Mouse (Mus musculus) kidney, embryonic 15.5 days (tissue): ENCODE measurements around the gene Vps11. TPM values are rescaled to one million over a fixed set of nuclear protein-coding genes. Genes with fewer than 3 reads are reported as not detected.
"Not testable (repeated sequence)": the region's sequence is repeated elsewhere in the genome, so short reads cannot be mapped to it uniquely, and the experiment has no call there.

Experiments
- ATAC-seq: fragments of 200-750 bp; cut with Nextera tagmentation; replicated peaks from 2 replicates; pipeline ENCODE4 v1.8.0; 2017; ENCODE audit warnings: moderate TSS enrichment; ENCODE audit not compliant: low FRiP score
- H3K27ac ChIP-seq: fragments of 300-500 bp; sonication (generic); 2 replicates; pipeline ENCODE4 v1.5.1; 2015; ENCODE audit warnings: mild to moderate bottlenecking, inconsistent platforms
- H3K27me3 ChIP-seq: fragments of 300-500 bp; sonication (generic); 2 replicates; pipeline ENCODE4 v1.6.1; 2015; ENCODE audit warnings: inconsistent platforms
- H3K36me3 ChIP-seq: fragments of 300-500 bp; sonication (generic); 2 replicates; pipeline ENCODE4 v1.6.1; 2015; ENCODE audit warnings: inconsistent platforms
- H3K4me1 ChIP-seq: fragments of 300-500 bp; sonication (generic); 2 replicates; pipeline ENCODE4 v1.6.1; 2015; ENCODE audit warnings: inconsistent platforms
- H3K4me2 ChIP-seq: fragments of 300-500 bp; sonication (generic); 2 replicates; pipeline ENCODE4 v1.6.1; 2015; ENCODE audit warnings: moderate library complexity, mild to moderate bottlenecking, inconsistent platforms
- H3K4me3 ChIP-seq: fragments of 300-500 bp; sonication (generic); replicated peaks from 2 replicates; pipeline ENCODE4 v1.5.1; 2015; ENCODE audit warnings: mild to moderate bottlenecking, inconsistent platforms
- H3K9ac ChIP-seq: fragments of 300-500 bp; sonication (generic); 2 replicates; pipeline ENCODE4 v1.6.1; 2015; ENCODE audit warnings: mild to moderate bottlenecking, inconsistent platforms
- H3K9me3 ChIP-seq: fragments of 300-500 bp; sonication (generic); replicated peaks from 2 replicates; pipeline ENCODE4 v1.6.1; 2016; ENCODE audit warnings: inconsistent platforms
- WGBS: fragments of 180-500 bp; shearing (Covaris S2); methylation state at CpG from one replicate; pipeline ENCODE4 v1.1.7; 2015; ENCODE audit warnings: mixed read lengths; 5-methylcytosine and 5-hydroxymethylcytosine counted together
- polyA plus RNA-seq: library from polyadenylated mRNA; unstranded; fragments of >200 nt; fragmentation: Nextera tagmentation; extraction: Ambion mirVana; gene quantifications from 2 replicates; pipeline ENCODE4 v1.2.1, GENCODE M21; 2015

Gene Vps11
- polyA plus RNA-seq, result 30.4 and 32.9 TPM in 2 replicates

DNA sequence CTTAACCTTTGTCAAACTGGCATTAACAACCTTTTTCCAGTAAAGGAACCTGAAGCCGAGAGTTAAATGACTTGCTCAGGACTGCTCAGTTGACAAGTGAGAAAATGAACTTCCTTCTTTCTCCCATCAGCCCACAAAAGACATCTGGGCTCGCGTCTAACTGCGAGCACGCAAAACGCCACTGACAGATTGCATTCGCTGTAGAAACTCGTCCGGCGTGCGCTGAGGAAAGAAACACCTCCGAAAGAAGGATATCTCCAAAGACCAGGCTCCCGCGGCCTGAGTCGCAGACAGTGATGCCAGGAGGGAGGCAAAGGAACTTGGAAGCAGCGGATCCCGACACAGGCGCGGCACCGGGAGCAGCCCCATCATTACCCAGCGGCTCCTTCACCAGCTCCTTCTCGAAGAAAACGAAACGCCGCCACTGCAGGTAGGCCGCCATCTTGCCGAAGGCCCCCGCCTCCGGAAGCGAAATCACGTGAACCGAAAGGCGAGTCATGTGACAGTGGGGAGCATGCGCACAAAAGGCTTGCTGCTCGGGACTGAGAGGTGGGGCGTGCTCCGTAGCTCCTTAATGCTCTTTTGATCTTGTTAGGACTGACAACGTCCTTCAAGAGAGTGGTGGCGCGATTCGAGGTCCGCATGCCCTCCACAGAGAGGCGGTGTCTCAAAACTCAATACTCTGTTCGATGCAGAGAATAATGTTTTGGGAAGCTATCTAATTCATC, at the start of gene Vps11:
TSS of gene Vps11 (minus strand) at position 481 of the 728 bp plus-strand sequence.
- WGBS, result under 1% methylated on average over 44 of the region's 44 CpGs
- peak within 1 kb of the TSS; percentile 85 for H3K9ac ChIP-seq
- ATAC-seq, result peak; percentile 89
- H3K4me1 ChIP-seq, result peaks cover 8% of the 10 kb centered on the region
- H3K27ac ChIP-seq, result peak within 1 kb of the TSS; percentile 80
- peaks cover 35% of the 10 kb centered on the region for H3K36me3 ChIP-seq
- H3K27me3 ChIP-seq, result no peaks in the 10 kb centered on the region
- peak within 1 kb of the TSS; percentile 80 for H3K4me3 ChIP-seq
- H3K4me2 ChIP-seq, result peak within 1 kb of the TSS; percentile 76
- H3K9me3 ChIP-seq, result no peaks in the 10 kb centered on the region

DNA sequence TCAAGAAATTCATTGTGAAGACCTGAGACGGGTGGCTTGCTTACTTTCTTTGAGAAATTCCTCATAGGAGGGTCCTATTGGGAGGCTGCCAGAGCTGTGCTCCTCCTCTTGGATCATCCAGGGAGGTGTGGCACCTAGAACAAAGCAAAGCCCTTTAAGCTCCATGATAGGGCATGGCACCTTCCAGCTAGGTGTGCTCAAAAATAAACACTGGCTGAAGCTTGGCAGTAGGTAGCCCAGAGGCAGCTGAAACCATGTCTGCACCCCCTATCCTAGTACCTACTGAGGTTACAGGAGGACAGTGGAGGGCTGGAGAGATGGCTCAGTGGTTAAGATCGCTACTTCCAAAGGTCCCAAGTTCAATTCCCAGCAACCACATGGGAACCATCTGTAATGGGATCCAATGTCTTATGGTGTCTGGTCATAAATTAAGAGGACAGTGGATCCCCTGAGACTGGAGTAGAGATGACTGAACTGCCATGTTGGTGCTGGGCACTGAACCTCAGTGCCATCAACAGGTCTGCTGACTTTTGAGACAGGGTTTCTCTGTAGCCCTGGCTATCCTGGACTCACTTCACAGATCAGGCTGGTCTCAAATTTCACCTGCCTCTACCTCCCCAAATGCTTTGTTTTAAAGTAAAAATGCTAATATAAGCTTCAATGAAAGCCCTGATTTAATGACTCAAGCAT, 49.3 kb upstream of the Vps11 start:
- Histone ChIP-seq H3K27me3 (no peaks in the 10 kb centered on the region), H3K4me3 (no peak overlapping the region)

DNA sequence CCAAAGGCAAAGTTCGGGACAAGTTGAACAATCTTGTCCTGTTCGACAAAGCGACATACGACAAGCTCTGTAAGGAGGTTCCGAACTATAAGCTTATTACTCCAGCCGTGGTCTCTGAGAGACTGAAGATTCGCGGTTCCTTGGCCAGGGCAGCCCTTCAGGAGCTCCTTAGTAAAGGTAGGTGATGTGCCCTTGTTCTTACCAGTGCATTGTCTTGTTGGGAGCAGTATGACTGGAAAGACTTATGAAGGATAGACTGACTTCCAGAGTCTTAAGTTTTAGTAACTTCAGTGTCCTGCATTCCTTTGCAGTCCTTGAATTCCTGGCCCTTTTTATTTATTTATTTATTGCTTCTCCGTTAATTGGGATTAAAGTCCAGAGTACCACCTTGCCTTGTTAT, 47.2 kb upstream of the Vps11 start:
- H3K4me3 ChIP-seq, result peak overlapping the region; percentile 86
- not testable (repeated sequence) for H3K27me3 ChIP-seq, ATAC-seq, H3K9me3 ChIP-seq, H3K27ac ChIP-seq
- H3K4me1 ChIP-seq, result peaks cover 15% of the 10 kb centered on the region
- H3K4me2 ChIP-seq, result peak overlapping the region; percentile 63
- WGBS, result 78% methylated on average over 9 of the region's 9 CpGs
- H3K36me3 ChIP-seq, result peaks cover 68% of the 10 kb centered on the region
- H3K9ac ChIP-seq, result peak overlapping the region; percentile 91

More for the DNA sequence above, 49.3 kb upstream of the Vps11 start:
- Histone ChIP-seq H3K9ac (no peak overlapping the region), H3K36me3 (peaks cover 64% of the 10 kb centered on the region), H3K4me1 (peaks cover 16% of the 10 kb centered on the region), H3K4me2 (no peak overlapping the region), H3K9me3 (no peaks in the 10 kb centered on the region), H3K27ac (no peak overlapping the region)
- no peak for ATAC-seq
- WGBS, result 80% methylated on average over 2 of the region's 2 CpGs

DNA sequence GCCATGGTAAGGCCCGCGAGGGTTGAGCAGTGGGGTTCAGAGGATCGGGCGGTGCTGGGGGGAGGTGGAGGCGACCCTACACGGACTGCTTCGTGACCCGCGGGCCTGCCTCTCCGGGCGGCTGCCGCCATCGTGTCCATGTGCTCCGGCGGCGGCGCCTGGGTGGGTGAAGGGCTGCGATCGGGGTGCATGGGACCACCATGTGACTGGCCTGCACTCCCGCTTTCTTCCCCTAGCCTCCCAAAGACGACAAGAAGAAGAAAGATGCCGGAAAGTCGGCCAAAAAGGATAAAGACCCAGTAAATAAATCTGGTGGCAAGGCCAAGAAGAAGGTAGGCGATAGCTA, 46.3 kb upstream of the Vps11 start:
- peaks cover 70% of the 10 kb centered on the region for H3K36me3 ChIP-seq
- peak overlapping the region; percentile 91 for H3K9ac ChIP-seq
- 0% methylated on average over 24 of the region's 24 CpGs for WGBS
- H3K4me1 ChIP-seq, result peaks cover 15% of the 10 kb centered on the region
- H3K27ac ChIP-seq, result peak overlapping the region; percentile 99
- H3K4me2 ChIP-seq, result peak overlapping the region; percentile 63
- H3K4me3 ChIP-seq, result peak overlapping the region; percentile 86
- ATAC-seq, result no peak; the same call in 1 of the 2 replicates
- H3K9me3 ChIP-seq, result no peaks in the 10 kb centered on the region
- no peaks in the 10 kb centered on the region for H3K27me3 ChIP-seq

DNA sequence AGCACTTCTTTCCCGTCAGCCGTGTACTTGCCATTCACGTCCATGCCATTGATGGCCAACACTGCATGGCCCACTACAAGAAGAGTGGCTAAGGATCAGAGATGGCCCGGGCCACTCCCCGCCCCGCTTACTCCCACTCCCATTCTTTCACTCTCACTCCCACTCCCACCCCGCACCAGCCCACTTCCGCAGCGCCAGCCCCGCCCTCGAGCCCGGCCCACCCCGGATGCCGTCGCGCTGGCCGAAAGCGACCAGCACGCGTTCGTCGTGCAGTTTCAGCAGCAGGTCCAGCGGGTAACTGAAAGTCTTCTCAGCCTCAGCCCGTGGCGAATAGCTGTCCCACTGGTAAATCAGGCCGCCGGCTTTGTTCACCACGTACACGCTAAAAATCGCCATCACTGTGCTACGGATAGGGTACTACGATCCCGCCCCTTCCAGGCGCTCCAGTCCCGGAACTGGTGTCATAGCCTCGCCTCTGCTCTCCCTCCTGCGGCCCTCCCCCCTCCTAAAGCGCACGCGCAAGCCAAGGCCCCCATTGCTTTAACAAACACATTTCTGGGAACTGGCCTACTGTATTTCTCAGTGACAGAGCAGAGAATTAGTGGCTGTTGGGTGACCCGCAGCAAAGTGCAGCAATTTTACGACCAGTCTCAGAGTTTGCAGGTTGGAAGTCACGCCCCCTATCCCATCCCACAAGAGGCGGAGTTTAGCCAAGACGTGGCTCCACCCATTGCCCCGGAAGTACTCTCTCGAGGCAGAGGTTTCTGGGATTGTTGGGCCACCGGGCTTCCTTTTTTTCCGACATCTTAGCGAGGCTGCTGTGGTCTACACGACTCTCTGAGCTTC, 45.7 kb upstream of the Vps11 start, which contains the start of the genes Rps25 and Trappc4:
TSS of gene Rps25 (plus strand) at position 234 of the 846 bp plus-strand sequence.
TSS of gene Trappc4 (minus strand) at position 695 of the 846 bp plus-strand sequence.
- peak within 1 kb of the TSS; percentile 91 for H3K9ac ChIP-seq
- H3K36me3 ChIP-seq, result peaks cover 70% of the 10 kb centered on the region
- WGBS, result 1% methylated on average over 51 of the region's 51 CpGs
- H3K4me1 ChIP-seq, result peaks cover 15% of the 10 kb centered on the region
- peak within 1 kb of the TSS; percentile 63 for H3K4me2 ChIP-seq
- peak; percentile 97 for ATAC-seq
- H3K27me3 ChIP-seq, result no peaks in the 10 kb centered on the region
- no peaks in the 10 kb centered on the region for H3K9me3 ChIP-seq
- peak within 1 kb of the TSS; percentile 99 for H3K27ac ChIP-seq
- H3K4me3 ChIP-seq, result peak within 1 kb of the TSS; percentile 86

DNA sequence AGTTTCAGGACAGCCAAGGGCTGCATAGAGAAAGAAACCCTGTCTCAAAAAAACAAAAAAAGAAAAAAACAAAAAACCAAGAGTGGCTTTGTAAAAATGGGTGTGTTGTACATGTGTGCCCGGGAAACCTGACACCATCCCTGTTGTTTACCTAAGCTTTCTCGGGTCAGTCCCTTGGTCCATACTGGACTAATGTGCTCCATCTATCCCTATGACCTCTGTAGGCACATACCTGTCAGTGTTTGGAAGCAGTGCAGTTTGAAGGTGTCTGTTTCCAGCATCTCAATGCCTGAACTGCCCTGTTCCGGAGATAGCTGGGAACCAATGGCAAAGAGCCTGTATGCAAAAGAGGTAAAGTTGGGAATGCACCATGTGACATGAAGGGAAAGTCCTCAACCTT, 43.5 kb upstream of the Vps11 start:
- Histone ChIP-seq H3K4me3 (no peak overlapping the region), H3K27ac (no peak overlapping the region), H3K4me1 (peaks cover 15% of the 10 kb centered on the region), H3K9ac (no peak overlapping the region), H3K36me3 (peaks cover 70% of the 10 kb centered on the region), H3K9me3 (no peaks in the 10 kb centered on the region), H3K27me3 (no peaks in the 10 kb centered on the region), H3K4me2 (no peak overlapping the region)
- ATAC-seq, result no peak
- 58% methylated on average over 3 of the region's 3 CpGs for WGBS

DNA sequence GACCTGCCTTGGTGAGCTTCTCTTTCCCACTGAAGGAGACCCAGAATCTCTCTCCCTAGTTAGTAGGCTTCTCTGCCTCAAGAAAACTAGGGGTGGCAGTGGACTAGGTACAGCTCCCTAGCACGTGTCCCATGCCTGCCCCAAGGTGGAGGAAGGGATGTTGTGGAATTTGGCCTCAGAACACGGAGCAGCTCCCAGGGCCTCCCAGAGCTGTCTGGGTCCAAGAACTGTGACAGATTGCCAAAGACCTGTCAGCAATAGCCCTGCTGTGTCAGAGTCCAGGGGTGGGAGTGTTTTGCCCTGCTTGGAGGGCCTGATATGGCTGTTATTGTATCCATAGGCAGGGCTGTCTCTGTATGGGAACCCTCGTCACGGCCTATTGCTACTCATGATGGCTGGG, 39.6 kb upstream of the Vps11 start:
- Histone ChIP-seq H3K27ac (no peak overlapping the region), H3K4me1 (peaks cover 33% of the 10 kb centered on the region), H3K27me3 (no peaks in the 10 kb centered on the region), H3K36me3 (peaks cover 66% of the 10 kb centered on the region), H3K4me3 (no peak overlapping the region), H3K4me2 (no peak overlapping the region), H3K9me3 (no peaks in the 10 kb centered on the region), H3K9ac (no peak overlapping the region)
- no peak for ATAC-seq
- 61% methylated on average over 4 of the region's 4 CpGs for WGBS

DNA sequence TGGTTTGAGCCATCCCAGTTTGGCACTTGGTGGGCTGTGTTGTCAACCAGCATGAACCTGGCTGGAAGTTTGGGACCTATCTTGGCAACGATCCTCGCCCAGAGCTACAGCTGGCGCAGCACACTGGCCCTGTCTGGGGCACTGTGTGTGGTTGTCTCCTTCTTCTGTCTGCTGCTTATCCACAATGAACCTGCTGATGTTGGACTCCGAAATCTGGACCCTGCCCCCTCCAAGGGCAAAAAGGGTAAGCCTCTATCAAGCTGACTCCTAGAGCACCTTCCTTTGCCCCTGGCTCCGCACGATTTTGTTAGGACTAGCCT, 38.3 kb upstream of the Vps11 start:
- no peaks in the 10 kb centered on the region for H3K27me3 ChIP-seq
- no peak overlapping the region for H3K27ac ChIP-seq
- H3K4me2 ChIP-seq, result peak overlapping the region; percentile 94
- H3K36me3 ChIP-seq, result peaks cover 57% of the 10 kb centered on the region
- no peak overlapping the region for H3K4me3 ChIP-seq
- no peaks in the 10 kb centered on the region for H3K9me3 ChIP-seq
- no peak for ATAC-seq
- 87% methylated on average over 6 of the region's 6 CpGs for whole genome bisulfite sequencing
- H3K9ac ChIP-seq, result no peak overlapping the region
- peaks cover 34% of the 10 kb centered on the region for H3K4me1 ChIP-seq

DNA sequence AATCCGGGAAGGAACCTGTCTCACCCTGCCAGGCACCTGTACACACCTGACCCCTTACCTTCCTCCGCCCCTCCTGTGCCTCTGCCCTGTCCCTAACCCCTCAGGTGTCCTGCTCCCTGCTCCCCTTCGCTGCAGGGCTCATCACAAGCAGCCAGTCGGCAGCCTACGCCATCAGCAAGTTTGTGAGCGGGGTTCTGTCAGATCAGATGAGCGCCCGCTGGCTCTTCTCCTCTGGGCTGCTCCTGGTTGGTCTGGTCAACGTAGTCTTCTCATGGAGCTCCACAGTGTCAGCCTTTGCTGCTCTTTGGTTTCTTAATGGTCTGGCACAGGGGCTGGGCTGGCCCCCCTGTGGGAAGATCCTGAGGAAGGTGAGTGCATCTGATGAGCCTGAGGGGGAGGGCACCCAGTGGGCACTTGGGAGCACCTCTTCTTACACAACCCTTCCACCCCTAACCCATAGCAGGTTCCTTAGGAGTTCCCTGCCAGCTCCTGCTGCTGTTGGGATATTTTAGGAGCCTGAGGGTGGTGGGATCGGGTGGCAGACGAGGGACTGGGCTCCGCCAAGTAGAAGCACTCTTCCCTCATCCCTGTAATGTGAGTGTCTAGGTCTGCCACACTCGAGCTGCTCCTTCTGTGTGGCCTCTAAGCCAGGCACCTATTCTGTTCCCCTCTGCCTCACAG, 37.8 kb upstream of the Vps11 start:
- Histone ChIP-seq H3K4me3 (peak overlapping the region; percentile 70), H3K27ac (peak overlapping the region; percentile 93; the same call in 1 of the 2 replicates), H3K4me2 (peak overlapping the region; percentile 94), H3K27me3 (no peaks in the 10 kb centered on the region), H3K36me3 (peaks cover 52% of the 10 kb centered on the region), H3K9me3 (no peaks in the 10 kb centered on the region), H3K4me1 (peaks cover 34% of the 10 kb centered on the region), H3K9ac (0 out of 2 replicates have a peak overlapping the region, but pooled peaks have one; percentile 31)
- WGBS, result 77% methylated on average over 13 of the region's 13 CpGs
- ATAC-seq, result no peak

DNA sequence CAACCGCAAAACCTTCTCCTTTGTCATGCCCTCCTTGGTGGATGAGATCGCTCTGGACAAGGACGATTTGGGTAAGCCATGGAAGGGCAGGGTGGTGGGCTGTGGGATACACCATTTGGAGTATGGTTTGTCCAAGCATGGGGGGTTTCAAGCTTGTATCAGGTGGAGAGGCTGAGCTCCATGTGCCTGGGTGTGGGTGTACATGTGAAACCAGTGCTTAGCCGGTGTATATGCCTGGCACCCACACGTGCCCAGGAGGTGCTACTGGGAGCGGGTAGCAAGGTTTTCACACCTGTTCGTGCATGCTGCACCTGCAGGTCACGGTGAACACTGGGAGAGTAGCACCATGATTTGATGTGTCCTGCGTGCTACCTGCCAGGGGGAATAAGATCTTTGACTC, 37.1 kb upstream of the Vps11 start:
- H3K4me1 ChIP-seq, result peaks cover 34% of the 10 kb centered on the region
- H3K27ac ChIP-seq, result peak overlapping the region; percentile 93
- H3K4me2 ChIP-seq, result peak overlapping the region; percentile 94
- WGBS, result 71% methylated on average over 9 of the region's 9 CpGs
- H3K36me3 ChIP-seq, result peaks cover 45% of the 10 kb centered on the region
- no peaks in the 10 kb centered on the region for H3K27me3 ChIP-seq
- no peaks in the 10 kb centered on the region for H3K9me3 ChIP-seq
- H3K9ac ChIP-seq, result peak overlapping the region; percentile 24; the same call in 1 of the 2 replicates
- H3K4me3 ChIP-seq, result peak overlapping the region; percentile 70
- no peak for ATAC-seq

DNA sequence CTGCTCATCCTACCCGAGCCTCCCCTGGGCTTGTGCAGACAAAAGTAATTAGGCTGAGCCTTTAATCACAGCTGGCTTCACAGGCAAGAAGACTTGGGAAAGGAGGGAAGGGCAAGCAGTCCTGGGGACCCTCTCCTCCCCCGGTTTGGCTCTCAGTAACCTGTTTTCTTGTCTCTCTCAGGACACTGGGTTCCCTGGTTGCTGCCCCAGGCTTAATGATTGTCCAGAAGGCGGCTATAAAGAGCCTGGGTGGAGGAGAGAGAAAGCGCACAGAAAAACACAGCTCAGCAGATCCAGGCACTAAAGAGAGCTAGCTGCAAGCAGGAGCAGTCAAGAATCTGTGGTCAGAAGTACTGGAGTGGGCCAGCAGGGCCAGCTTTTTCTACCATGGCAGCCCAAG, 36.6 kb upstream of the Vps11 start:
- Histone ChIP-seq H3K4me2 (peak overlapping the region; percentile 94), H3K4me3 (peak overlapping the region; percentile 70), H3K36me3 (peaks cover 40% of the 10 kb centered on the region), H3K9me3 (no peaks in the 10 kb centered on the region), H3K27ac (peak overlapping the region; percentile 93), H3K9ac (peak overlapping the region; percentile 72; the same call in 1 of the 2 replicates), H3K4me1 (peaks cover 34% of the 10 kb centered on the region), H3K27me3 (no peaks in the 10 kb centered on the region)
- no peak; the same call in 1 of the 2 replicates for ATAC-seq
- 9% methylated on average over 4 of the region's 4 CpGs for WGBS
